Mouse (Mus musculus) CH12.LX (cell line): ENCODE results near the gene Fau. TPM values are rescaled to one million over a fixed set of nuclear protein-coding genes. Genes with fewer than 3 reads are reported as not detected.

ENCODE experiments used
- DNase-seq: peaks from one replicate; pipeline ENCODE4 v3.0.0-alpha.2; 2013; ENCODE audit errors: extremely low read depth
- H3K27ac ChIP-seq: 2 replicates; pipeline ENCODE4 v1.5.1; 2012; ENCODE audit warnings: low read depth, mild to moderate bottlenecking, control low read depth, moderate library complexity; ENCODE audit not compliant: insufficient read depth
- H3K27me3 ChIP-seq: replicated peaks from 2 replicates; pipeline ENCODE3; 2012; ENCODE audit warnings: inconsistent platforms
- H3K36me3 ChIP-seq, 2 experiments: replicated peaks in 1 of 2; 2 replicates each; pipeline versions ENCODE3 to v1.6.1; 2012; ENCODE audit warnings: inconsistent platforms in 1 of 2, low read length in 1 of 2, mild to moderate bottlenecking in 1 of 2, mixed read lengths in 1 of 2, moderate library complexity in 1 of 2; ENCODE audit not compliant: control insufficient read depth in 1 of 2, insufficient read depth in 1 of 2
- H3K4me1 ChIP-seq, 2 experiments: 2 replicates each; pipeline ENCODE4 v1.6.1; 2012; ENCODE audit warnings: inconsistent platforms in 1 of 2, moderate library complexity in 1 of 2; ENCODE audit not compliant: insufficient read depth in 2 of 2, control insufficient read depth in 1 of 2
- H3K4me2 ChIP-seq: 2 replicates; pipeline ENCODE4 v1.6.1; 2012; ENCODE audit warnings: low read depth, mild to moderate bottlenecking, control low read depth; ENCODE audit not compliant: poor library complexity, insufficient read depth, severe bottlenecking
- H3K4me3 ChIP-seq, 3 experiments: fragments of 150-350 bp in 1 of 3; sonication (generic) in 1 of 3; replicated peaks in 1 of 3; 2 replicates each; pipeline versions ENCODE3 to v1.5.1; 2011 to 2012; ENCODE audit warnings: low read depth in 2 of 3, low read length in 2 of 3, mild to moderate bottlenecking in 2 of 3, moderate library complexity in 2 of 3, control low read depth in 1 of 3, improper control_type of control experiment in 1 of 3, inconsistent platforms in 1 of 3, mixed read lengths in 1 of 3; ENCODE audit not compliant: poor library complexity in 1 of 3
- H3K79me2 ChIP-seq: replicated peaks from 2 replicates; pipeline ENCODE4 v1.6.1; 2012; ENCODE audit warnings: mild to moderate bottlenecking, moderate library complexity; ENCODE audit not compliant: control insufficient read depth, poor library complexity, insufficient read depth, severe bottlenecking; ENCODE audit errors: extremely low read depth
- H3K9ac ChIP-seq: 2 replicates; pipeline ENCODE4 v1.6.1; 2012; ENCODE audit warnings: low read depth, mild to moderate bottlenecking, control low read depth, moderate library complexity; ENCODE audit not compliant: insufficient read depth
- H3K9me3 ChIP-seq: replicated peaks from 2 replicates; pipeline ENCODE3; 2012; ENCODE audit warnings: low read length, inconsistent platforms, mixed read lengths
- BHLHE40 ChIP-seq: IDR thresholded peaks from 2 replicates; pipeline ENCODE4 v1.6.1; 2011; ENCODE audit warnings: mild to moderate bottlenecking, low read depth, low read length, improper control_type of control experiment
- CHD1 ChIP-seq: IDR thresholded peaks from 2 replicates; pipeline ENCODE4 v1.6.1; 2012; ENCODE audit warnings: low read depth, low read length, improper control_type of control experiment, inconsistent platforms
- CTCF ChIP-seq, 2 experiments: IDR thresholded peaks in 1 of 2; conservative IDR thresholded peaks in 1 of 2; 2 replicates each; pipeline ENCODE4 v1.5.1; 2011 to 2012; ENCODE audit warnings: low read depth in 2 of 2, low read length in 2 of 2, improper control_type of control experiment in 1 of 2, inconsistent platforms in 1 of 2, mild to moderate bottlenecking in 1 of 2, moderate library complexity in 1 of 2
- E2F4 ChIP-seq: IDR thresholded peaks from 2 replicates; pipeline ENCODE4 v1.6.1; 2011; ENCODE audit warnings: low read depth, low read length, improper control_type of control experiment; ENCODE audit not compliant: insufficient replicate concordance
- ETS1 ChIP-seq: conservative IDR thresholded peaks from 2 replicates; pipeline ENCODE4 v1.6.1; 2012; ENCODE audit warnings: low read depth, mild to moderate bottlenecking, inconsistent platforms, low read length, improper control_type of control experiment, moderate library complexity
- GABPA ChIP-seq: IDR thresholded peaks from 2 replicates; pipeline ENCODE4 v1.6.1; 2012; ENCODE audit warnings: low read depth, low read length, improper control_type of control experiment, inconsistent platforms; ENCODE audit not compliant: insufficient replicate concordance
- HCFC1 ChIP-seq: IDR thresholded peaks from 2 replicates; pipeline ENCODE4 v1.6.1; 2012; ENCODE audit warnings: low read depth, mild to moderate bottlenecking, inconsistent platforms, low read length, improper control_type of control experiment
- MAFK ChIP-seq: IDR thresholded peaks from 2 replicates; pipeline ENCODE4 v1.6.1; 2011; ENCODE audit warnings: low read length, improper control_type of control experiment; ENCODE audit not compliant: insufficient replicate concordance
- MAX ChIP-seq: IDR thresholded peaks from 2 replicates; pipeline ENCODE4 v1.6.1; 2011; ENCODE audit warnings: low read length, improper control_type of control experiment
- MAZ ChIP-seq: IDR thresholded peaks from 2 replicates; pipeline ENCODE4 v1.6.1; 2012; ENCODE audit warnings: low read depth, mild to moderate bottlenecking, inconsistent platforms, low read length, improper control_type of control experiment, moderate library complexity
- MEF2A ChIP-seq: IDR thresholded peaks from 2 replicates; pipeline ENCODE4 v1.6.1; 2014; ENCODE audit warnings: low read depth, mild to moderate bottlenecking, inconsistent platforms, low read length, improper control_type of control experiment, borderline replicate concordance
- NRF1 ChIP-seq: IDR thresholded peaks from 2 replicates; pipeline ENCODE4 v1.6.1; 2014; ENCODE audit warnings: low read depth, mild to moderate bottlenecking, inconsistent platforms, low read length, improper control_type of control experiment, moderate library complexity
- POLR2A ChIP-seq: IDR thresholded peaks from 2 replicates; pipeline ENCODE4 v1.6.1; 2011; ENCODE audit warnings: low read depth, mild to moderate bottlenecking, improper control_type of control experiment, low read length
- POLR2AphosphoS2 ChIP-seq: IDR thresholded peaks from 2 replicates; pipeline ENCODE4 v1.6.1; 2011; ENCODE audit warnings: low read depth, low read length, improper control_type of control experiment
- RAD21 ChIP-seq: IDR thresholded peaks from 2 replicates; pipeline ENCODE4 v1.6.1; 2011; ENCODE audit warnings: low read depth, mild to moderate bottlenecking, low read length, improper control_type of control experiment, moderate library complexity
- RCOR1 ChIP-seq: conservative IDR thresholded peaks from 2 replicates; pipeline ENCODE4 v1.6.1; 2012; ENCODE audit warnings: low read depth, mild to moderate bottlenecking, inconsistent platforms, low read length, improper control_type of control experiment
- SIN3A ChIP-seq: IDR thresholded peaks from 2 replicates; pipeline ENCODE4 v1.6.1; 2012; ENCODE audit warnings: low read length, improper control_type of control experiment, inconsistent platforms
- SMC3 ChIP-seq: IDR thresholded peaks from 2 replicates; pipeline ENCODE4 v1.6.1; 2011; ENCODE audit warnings: low read depth, low read length, improper control_type of control experiment
- TBP ChIP-seq: conservative IDR thresholded peaks from 2 replicates; pipeline ENCODE4 v1.6.1; 2011; ENCODE audit warnings: low read depth, low read length, improper control_type of control experiment
- TCF12 ChIP-seq: IDR thresholded peaks from 2 replicates; pipeline ENCODE4 v1.6.1; 2014; ENCODE audit warnings: low read depth, mild to moderate bottlenecking, inconsistent platforms, low read length, improper control_type of control experiment
- UBTF ChIP-seq: IDR thresholded peaks from 2 replicates; pipeline ENCODE4 v1.6.1; 2012; ENCODE audit warnings: low read depth, mild to moderate bottlenecking, inconsistent platforms, low read length, improper control_type of control experiment, moderate library complexity
- USF2 ChIP-seq: conservative IDR thresholded peaks from 2 replicates; pipeline ENCODE4 v1.6.1; 2011; ENCODE audit warnings: low read depth, low read length, improper control_type of control experiment
- ZC3H11A ChIP-seq: IDR thresholded peaks from 2 replicates; pipeline ENCODE4 v1.6.1; 2012; ENCODE audit warnings: low read depth, mild to moderate bottlenecking, inconsistent platforms, low read length, improper control_type of control experiment
- ZMIZ1 ChIP-seq: IDR thresholded peaks from 2 replicates; pipeline ENCODE4 v1.6.1; 2012; ENCODE audit warnings: low read depth, mild to moderate bottlenecking, inconsistent platforms, low read length, improper control_type of control experiment
- ZNF384 ChIP-seq: IDR thresholded peaks from 2 replicates; pipeline ENCODE4 v1.6.1; 2012; ENCODE audit warnings: low read depth, low read length, improper control_type of control experiment, inconsistent platforms
- dilution Hi-C: fragments of 300-500 bp; cut with MboI; formaldehyde crosslinking; loops from 2 replicates; pipeline ENCODE4 v1.14.3; 2020; ENCODE audit warnings: low sequenced_read_pairs; ENCODE audit not compliant: extremely low pct_unique_long_range_greater_than_20kb, extremely low pct_ligation_motif_present
- in situ Hi-C: fragments of 300-500 bp; cut with MboI; formaldehyde crosslinking; loops from 3 replicates; pipeline ENCODE4 v1.14.3; 2019; ENCODE audit warnings: low sequenced_read_pairs, low pct_ligation_motif_present, low pct_unique_long_range_greater_than_20kb, mixed read lengths
- polyA plus RNA-seq: library from polyadenylated mRNA; unstranded; fragments of >175 nt; gene quantifications from 2 replicates; pipeline ENCODE4 v1.2.1, GENCODE M21; 2012; ENCODE audit warnings: low read depth; ENCODE audit not compliant: insufficient read length
- total RNA-seq, 2 experiments: library from RNA; depleted of rRNA; stranded (reverse); fragments of 300-350 nt in 1 of 2; fragments of >200 nt in 1 of 2; gene quantifications; 2 replicates each; pipeline ENCODE4 v1.2.3; 2012 to 2014

Fau gene
- total and polyA plus RNA-seq, 3 experiments = 1,239 to 2,522 (median 2,403) TPM

DNA sequence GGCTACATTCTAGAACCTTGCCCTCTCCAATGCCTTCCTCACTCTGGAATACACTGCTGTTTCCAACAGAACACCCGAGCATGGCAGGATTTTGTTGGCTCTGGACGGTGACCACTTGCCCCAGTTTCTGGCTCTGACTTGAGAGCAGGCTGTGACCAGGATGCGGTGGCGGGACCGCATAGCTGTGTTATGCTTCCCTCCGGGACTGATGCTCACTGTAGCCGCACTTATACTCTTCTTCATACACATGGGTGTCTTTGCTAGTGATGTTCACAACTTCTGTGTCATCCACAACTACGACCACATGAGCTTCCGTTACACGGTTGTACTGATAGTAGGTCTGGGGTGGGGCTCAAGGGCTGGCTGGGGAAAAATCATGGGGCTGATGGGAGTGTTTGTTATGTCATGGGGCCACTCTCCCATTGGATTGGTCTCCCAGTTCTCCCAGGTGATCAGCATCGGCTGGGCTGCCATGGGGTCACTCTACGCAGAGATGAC, 22.4 kb downstream of the Fau start, which contains the start of gene Tmem262:
TSS of gene Tmem262 (plus strand) at position 51 of the 498 bp plus-strand sequence.
- in situ Hi-C loops = no loop called here
- peaks cover 28% of the 10 kb centered on the region for H3K79me2 ChIP-seq
- peaks cover 7 to 32% of the 10 kb centered on the region in 2 experiments for H3K4me1 ChIP-seq
- DNase-seq = no peak
- no peak within 1 kb of the TSS for H3K4me2 ChIP-seq
- H3K9me3 ChIP-seq = no peaks in the 10 kb centered on the region
- H3K27me3 ChIP-seq = no peaks in the 10 kb centered on the region
- H3K27ac ChIP-seq = no peak within 1 kb of the TSS
- TF ChIP-seq POLR2A (0 out of 2 replicates have a peak, but pooled peaks have one; percentile 14), MEF2A (no peak), POLR2AphosphoS2 (no peak), RCOR1 (no peak), CTCF (conservative IDR thresholded peaks at IDR 0.05 in 1 of 2, IDR thresholded peaks at IDR 0.05 in 1 of 2; ENCODE audit: low read depth in 2 of 2, low read length in 2 of 2) (no peak), BHLHE40 (no peak), RAD21 (no peak), E2F4 (no peak)
- dilution Hi-C loops = no loop called here
- H3K9ac ChIP-seq = no peak within 1 kb of the TSS
- no peak within 1 kb of the TSS for H3K4me3 ChIP-seq
- peaks cover 29 to 51% of the 10 kb centered on the region in 2 experiments for H3K36me3 ChIP-seq

GRCm38 (mm10) chr19:6082156-6082555, 24.5 kb downstream of the Fau start, which contains the start of gene Gm28374:
Gm28374 (minus strand) TSS chr19:6082256.
- Histone ChIP-seq H3K4me1 (peaks cover 4 to 32% of the 10 kb centered on the region in 2 experiments), H3K36me3 (peaks cover 36 to 55% of the 10 kb centered on the region in 2 experiments), H3K27ac (no peak within 1 kb of the TSS), H3K9me3 (no peaks in the 10 kb centered on the region), H3K4me3 (no peak within 1 kb of the TSS), H3K9ac (no peak within 1 kb of the TSS), H3K4me2 (no peak within 1 kb of the TSS), H3K27me3 (no peaks in the 10 kb centered on the region), H3K79me2 (peaks cover 28% of the 10 kb centered on the region)
- TF ChIP-seq USF2 = no peak
- TF ChIP-seq ZC3H11A = no peak
- TF ChIP-seq TBP = no peak
- no peak for TF ChIP-seq MAZ
- no peak for TF ChIP-seq ZNF384
- TF ChIP-seq ETS1 = no peak
- TF ChIP-seq E2F4 = no peak
- TF ChIP-seq NRF1 = no peak
- no peak for TF ChIP-seq CTCF (conservative IDR thresholded peaks at IDR 0.05 in 1 of 2, IDR thresholded peaks at IDR 0.05 in 1 of 2; ENCODE audit: low read depth in 2 of 2, low read length in 2 of 2)
- no peak for TF ChIP-seq TCF12
- TF ChIP-seq GABPA = no peak
- TF ChIP-seq UBTF = no peak
- no peak for TF ChIP-seq SIN3A
- no peak for TF ChIP-seq HCFC1
- TF ChIP-seq MAFK = no peak
- no peak for TF ChIP-seq SMC3
- TF ChIP-seq ZMIZ1 = no peak
- no peak for TF ChIP-seq MAX
- TF ChIP-seq POLR2A = no peak
- no peak for TF ChIP-seq CHD1
- dilution Hi-C loops (no loop called here), in situ Hi-C loops (no loop called here)
- no peak for DNase-seq
